Mouse (Mus musculus): ENCODE data around the gene Ghdc. TPM values are rescaled to one million over a fixed set of nuclear protein-coding genes. Genes with fewer than 3 reads are reported as not detected.

The Ghdc gene
- total RNA-seq, 4 experiments from 2014 or later, result 9.1 to 14.1 (median 10.0) TPM

- no peak for DNase-seq (ENCODE audit: low spot score)
Measured at GRCm38 (mm10) chr11:100718462-100718861, 52.3 kb downstream of the Ghdc start.

GRCm38 (mm10) chr11:100716649-100717048, 54.1 kb downstream of the Ghdc start:
- DNase-seq (ENCODE audit: low spot score), result no peak

Other genes starting within 250 kb of the Ghdc start
- gene Acly, start 243.0 kb downstream of the Ghdc start, total RNA-seq (2022), result 10 to 100 TPM; 20.0 to 39.1 (median 27.5) TPM
- gene Ttc25, start 225.3 kb downstream of the Ghdc start, total RNA-seq (2022), result under 1 TPM; 0.08 to 0.53 (median 0.21) TPM
- 1 to 10 TPM; 5.0 to 5.7 (median 5.4) TPM for gene Cnp, start 196.1 kb downstream of the Ghdc start, total RNA-seq (2022)
- gene Nkiras2, start 151.7 kb downstream of the Ghdc start, total RNA-seq (2022), result 10 to 100 TPM; 49.3 to 59.3 (median 55.2) TPM
- 100 to 1,000 TPM in 3 of 4 experiments, 10 to 100 TPM in 1; 89.7 to 121 (median 109) TPM for gene Dnajc7, start 150.8 kb downstream of the Ghdc start, total RNA-seq (2022)
- under 1 TPM; 0.09 to 0.53 (median 0.28) TPM for gene Zfp385c, start 78.5 kb downstream of the Ghdc start, total RNA-seq (2022)
- gene Dhx58, start 66.7 kb downstream of the Ghdc start, total RNA-seq (2022), result 1 to 10 TPM in 1 of 4 experiments, under 1 TPM in 3; 0.38 to 1.1 (median 0.78) TPM
- gene Kat2a, start 58.5 kb downstream of the Ghdc start, total RNA-seq (2022), result 10 to 100 TPM; 12.3 to 14.0 (median 13.1) TPM
- under 1 TPM in 1 of 4 experiments, not detected in 3; 0.37 TPM for gene Hspb9, start 57.1 kb downstream of the Ghdc start, total RNA-seq (2022)
- gene Rab5c, start 32.7 kb downstream of the Ghdc start, total RNA-seq (2022), result 10 to 100 TPM; 47.1 to 62.6 (median 51.0) TPM
- not detected for gene Kcnh4, start 11.0 kb downstream of the Ghdc start, total RNA-seq (2022)
- gene Hcrt, start 8.0 kb downstream of the Ghdc start, total RNA-seq (2022), result not detected
- gene Stat5b, start 79.8 kb upstream of the Ghdc start, total RNA-seq (2022), result 10 to 100 TPM; 57.2 to 64.8 (median 62.7) TPM
- gene Stat5a, start 88.4 kb upstream of the Ghdc start, total RNA-seq (2022), result 10 to 100 TPM; 16.5 to 26.5 (median 21.6) TPM
- gene Stat3, start 168.6 kb upstream of the Ghdc start, total RNA-seq (2022), result 100 to 1,000 TPM in 1 of 4 experiments, 10 to 100 TPM in 3; 76.6 to 108 (median 91.0) TPM
- gene Cavin1, start 199.9 kb upstream of the Ghdc start, total RNA-seq (2022), result 100 to 1,000 TPM; 190 to 247 (median 212) TPM
- gene Atp6v0a1, start 238.5 kb upstream of the Ghdc start, total RNA-seq (2022), result 100 to 1,000 TPM in 1 of 4 experiments, 10 to 100 TPM in 3; 85.0 to 100 (median 88.9) TPM